Mouse (Mus musculus) midbrain, embryonic 14.5 days (tissue): ENCODE results near the gene Tmem169. TPM values are rescaled to one million over a fixed set of nuclear protein-coding genes. Genes with fewer than 3 reads are reported as not detected.
A peak's percentile ranks its signal among the peaks of the same experiment; 100 is the strongest.

Experiments used
- ATAC-seq: fragments of 200-750 bp; cut with Nextera tagmentation; 2 replicates; pipeline ENCODE4 v1.8.0; 2017; ENCODE audit warnings: moderate number of reproducible peaks, moderate library complexity; ENCODE audit not compliant: low FRiP score, low TSS enrichment
- DNase-seq: peaks from one replicate; pipeline ENCODE4 v3.0.0-alpha.2; 2015
- H3K27ac ChIP-seq: fragments of 300-500 bp; sonication (generic); replicated peaks from 2 replicates; pipeline ENCODE4 v1.5.1; 2014; ENCODE audit warnings: mild to moderate bottlenecking, low read depth, low read length, moderate library complexity
- H3K27me3 ChIP-seq: fragments of 300-500 bp; sonication (generic); 2 replicates; pipeline ENCODE4 v1.6.1; 2014; ENCODE audit warnings: low read length, control low read depth, mixed read lengths; ENCODE audit not compliant: control insufficient read depth, insufficient read depth
- H3K36me3 ChIP-seq: fragments of 300-500 bp; sonication (generic); 2 replicates; pipeline ENCODE4 v1.6.1; 2014; ENCODE audit warnings: low read length, control low read depth; ENCODE audit not compliant: control insufficient read depth, insufficient read depth
- H3K4me1 ChIP-seq: fragments of 300-500 bp; sonication (generic); 2 replicates; pipeline ENCODE4 v1.6.1; 2014; ENCODE audit warnings: mild to moderate bottlenecking, antibody characterized with exemption, low read length, control low read depth; ENCODE audit not compliant: control insufficient read depth, insufficient read depth
- H3K4me2 ChIP-seq: fragments of 300-500 bp; sonication (generic); 2 replicates; pipeline ENCODE4 v1.6.1; 2014; ENCODE audit warnings: mild to moderate bottlenecking, low read length, moderate library complexity
- H3K4me3 ChIP-seq: fragments of 300-500 bp; sonication (generic); replicated peaks from 2 replicates; pipeline ENCODE4 v1.5.1; 2014; ENCODE audit warnings: low read depth, low read length
- H3K9ac ChIP-seq: fragments of 300-500 bp; sonication (generic); replicated peaks from 2 replicates; pipeline ENCODE4 v1.6.1; 2014; ENCODE audit warnings: mild to moderate bottlenecking, low read length, moderate library complexity
- H3K9me3 ChIP-seq: fragments of 300-500 bp; sonication (generic); 2 replicates; pipeline ENCODE4 v1.6.1; 2016; ENCODE audit warnings: low read length, control low read depth, mixed read lengths; ENCODE audit not compliant: control insufficient read depth
- WGBS: fragments of 180-500 bp; shearing (Covaris S2); extraction: QIAGEN DNeasy Blood & Tissue Kit; methylation state at CpG from one replicate; pipeline ENCODE4 v1.1.7; 2014; 5-methylcytosine and 5-hydroxymethylcytosine counted together
- polyA plus RNA-seq: library from polyadenylated mRNA; unstranded; fragments of >200 nt; fragmentation: Nextera tagmentation; extraction: Ambion mirVana; gene quantifications from 2 replicates; pipeline ENCODE4 v1.2.1, GENCODE M21; 2014

Gene Tmem169
- polyA plus RNA-seq, 1 experiment from 2014 or later: 36.0 TPM

DNA sequence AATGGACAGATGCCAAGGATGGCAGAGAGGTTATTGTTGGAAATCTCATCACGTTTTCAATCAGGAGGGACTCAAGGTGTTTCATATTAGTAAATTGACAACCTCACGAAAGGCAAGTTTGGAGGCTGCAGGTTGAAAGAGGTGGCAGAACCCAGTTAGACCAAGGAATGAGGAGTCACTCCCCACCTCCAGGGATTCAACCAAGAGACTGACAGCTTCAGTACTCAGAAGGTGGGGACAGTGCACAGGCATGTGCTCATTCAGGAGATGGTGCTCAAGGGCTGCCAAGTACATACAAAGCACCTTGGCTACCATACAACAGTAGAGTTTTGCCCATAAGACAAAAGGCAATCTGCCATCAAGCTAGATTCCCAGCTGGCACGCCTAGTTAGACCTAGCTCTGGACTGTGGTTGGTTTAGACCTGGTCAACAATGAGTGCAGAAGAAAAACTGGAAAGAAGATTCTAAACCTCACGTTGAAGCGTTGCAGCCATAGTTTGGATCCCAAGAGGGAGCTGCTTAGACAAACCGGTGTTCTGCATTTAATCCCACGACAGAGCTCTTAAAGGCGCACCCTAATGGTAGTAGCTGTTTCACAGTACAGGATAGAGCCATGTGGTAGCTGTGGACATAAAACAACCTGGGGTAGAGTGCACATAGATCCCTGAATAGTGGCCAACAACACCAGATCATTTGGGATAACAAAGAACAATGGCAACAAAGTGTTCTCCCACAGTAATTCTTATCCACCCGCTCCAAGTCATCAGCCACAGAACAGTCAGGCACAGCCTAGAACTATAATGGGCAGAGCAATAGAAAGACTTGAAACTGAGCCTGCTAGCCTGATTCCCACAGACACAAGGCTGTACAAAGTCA is 27.6 kb upstream of the Tmem169 start:
- Histone ChIP-seq H3K27ac (peak overlapping the region; percentile 89), H3K4me3 (peak overlapping the region; percentile 38), H3K36me3 (peaks cover under 1% of the 10 kb centered on the region; the same call in 1 of the 2 replicates), H3K9ac (no peak overlapping the region), H3K4me1 (peaks cover 19% of the 10 kb centered on the region), H3K4me2 (peak overlapping the region; percentile 49), H3K27me3 (no peaks in the 10 kb centered on the region), H3K9me3 (no peaks in the 10 kb centered on the region)
- DNase-seq (no peak), ATAC-seq (no peak)
- WGBS: 79% methylated on average over 9 of the region's 9 CpGs

DNA sequence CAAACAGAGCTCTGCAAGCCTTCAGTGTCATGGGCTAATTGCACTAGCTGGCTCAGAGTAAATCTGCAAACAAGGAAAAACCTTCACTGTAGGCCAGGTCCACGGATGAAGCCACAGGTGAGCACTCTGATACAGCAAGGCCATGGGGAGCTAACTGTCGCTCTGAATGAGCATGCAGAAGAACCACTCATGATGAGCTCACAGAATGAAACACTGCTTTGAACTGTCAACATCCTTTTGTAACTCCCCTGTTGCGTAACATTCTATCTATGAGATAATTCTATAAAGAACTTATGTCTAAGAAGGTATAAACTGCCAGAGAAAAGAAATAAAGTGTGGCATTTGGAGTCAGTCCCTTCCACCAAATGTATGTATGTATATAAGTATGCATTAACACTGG is 21.1 kb upstream of the Tmem169 start:
- ATAC-seq: no peak
- H3K36me3 ChIP-seq: peaks cover 11% of the 10 kb centered on the region
- H3K9ac ChIP-seq: no peak overlapping the region
- H3K27me3 ChIP-seq: no peaks in the 10 kb centered on the region
- H3K27ac ChIP-seq: no peak overlapping the region
- no peak overlapping the region for H3K4me2 ChIP-seq
- 0 out of 2 replicates have a peak, but pooled peaks cover 2% of the 10 kb centered on the region for H3K4me1 ChIP-seq
- no peaks in the 10 kb centered on the region for H3K9me3 ChIP-seq
- WGBS: 95% methylated on average over 3 of the region's 3 CpGs
- no peak for DNase-seq
- H3K4me3 ChIP-seq: no peak overlapping the region

DNA sequence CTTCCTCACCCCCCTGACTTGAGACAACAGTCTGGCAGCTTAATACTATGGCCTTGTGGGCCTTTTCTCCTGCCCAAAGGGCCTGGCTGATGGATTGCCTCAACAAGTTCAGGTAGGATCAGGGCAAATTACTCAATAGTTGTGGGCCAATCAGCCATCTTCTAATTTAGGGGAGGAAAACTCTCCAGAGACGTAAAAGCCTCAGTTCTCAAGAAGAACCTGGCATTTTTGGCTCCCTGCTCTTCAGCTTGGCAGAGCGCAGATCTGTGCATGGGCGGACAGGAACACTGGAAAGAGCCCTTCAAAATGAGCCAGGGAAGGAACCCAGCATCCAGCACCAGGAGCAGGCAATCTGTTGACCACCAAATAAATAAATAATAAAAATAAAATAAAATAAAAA is 6.1 kb upstream of the Tmem169 start:
- H3K4me2 ChIP-seq: no peak overlapping the region
- no peaks in the 10 kb centered on the region for H3K9me3 ChIP-seq
- 93% methylated on average over 3 of the region's 3 CpGs for WGBS
- no peak overlapping the region for H3K27ac ChIP-seq
- no peaks in the 10 kb centered on the region for H3K27me3 ChIP-seq
- H3K36me3 ChIP-seq: no peaks in the 10 kb centered on the region
- no peak overlapping the region for H3K4me3 ChIP-seq
- DNase-seq (no peak), ATAC-seq (no peak)
- H3K9ac ChIP-seq: no peak overlapping the region
- H3K4me1 ChIP-seq: no peaks in the 10 kb centered on the region

DNA sequence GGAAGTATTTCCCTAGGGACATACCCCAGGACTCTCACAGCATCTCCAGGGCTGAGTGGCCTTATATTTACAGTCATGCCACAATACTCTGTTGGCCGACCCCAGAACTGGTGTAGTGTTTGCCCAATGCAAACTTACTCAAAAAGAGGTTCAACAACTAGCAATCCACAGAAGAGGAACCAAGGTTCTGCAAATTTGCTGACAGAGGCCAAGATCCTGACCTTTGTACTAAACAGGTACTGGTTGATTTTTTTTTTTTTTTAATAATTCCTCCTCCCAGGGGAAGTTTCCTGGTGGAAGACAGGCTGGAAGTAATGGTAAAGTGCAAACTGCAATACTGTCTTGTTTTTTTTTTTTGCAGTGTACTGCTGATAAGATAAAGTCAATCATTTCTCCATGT is 1.6 kb upstream of the Tmem169 start:
- H3K4me3 ChIP-seq: no peak overlapping the region
- peaks cover 33% of the 10 kb centered on the region for H3K4me1 ChIP-seq
- H3K9ac ChIP-seq: no peak overlapping the region
- 81% methylated on average over 1 of the region's 1 CpGs for WGBS
- H3K36me3 ChIP-seq: no peaks in the 10 kb centered on the region
- no peak overlapping the region for H3K4me2 ChIP-seq
- DNase-seq: no peak
- no peak for ATAC-seq
- H3K27ac ChIP-seq: no peak overlapping the region
- no peaks in the 10 kb centered on the region for H3K9me3 ChIP-seq
- H3K27me3 ChIP-seq: no peaks in the 10 kb centered on the region

DNA sequence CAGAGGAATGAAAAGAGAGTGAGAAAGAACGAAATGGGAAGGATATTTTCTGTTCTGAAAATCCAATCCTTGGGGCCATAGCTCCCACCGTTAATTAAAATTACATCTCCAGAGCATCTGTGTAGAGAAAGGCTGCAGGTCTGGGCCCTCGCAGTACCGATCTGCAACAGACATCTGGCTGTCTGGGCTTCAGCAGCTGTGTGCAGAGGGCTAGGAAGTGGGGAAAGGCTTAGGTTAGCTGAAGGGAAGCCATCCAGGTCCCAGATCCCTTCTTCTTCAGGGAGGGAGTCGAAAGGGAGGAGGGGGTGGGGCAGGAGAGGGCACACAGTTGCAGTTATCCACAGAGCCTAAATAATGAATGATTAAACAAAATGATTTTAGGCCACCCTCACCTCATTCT is 370 bp downstream of the Tmem169 start:
- Histone ChIP-seq H3K27ac (peak overlapping the region; percentile 88), H3K9me3 (no peaks in the 10 kb centered on the region), H3K4me1 (peaks cover 36% of the 10 kb centered on the region), H3K36me3 (0 out of 2 replicates have a peak, but pooled peaks cover 2% of the 10 kb centered on the region), H3K4me2 (peak overlapping the region; percentile 79), H3K9ac (peak overlapping the region; percentile 81), H3K27me3 (no peaks in the 10 kb centered on the region), H3K4me3 (peak overlapping the region; percentile 54)
- ATAC-seq: peak; percentile 68
- 3% methylated on average over 5 of the region's 5 CpGs for WGBS
- DNase-seq: peak; percentile 55

DNA sequence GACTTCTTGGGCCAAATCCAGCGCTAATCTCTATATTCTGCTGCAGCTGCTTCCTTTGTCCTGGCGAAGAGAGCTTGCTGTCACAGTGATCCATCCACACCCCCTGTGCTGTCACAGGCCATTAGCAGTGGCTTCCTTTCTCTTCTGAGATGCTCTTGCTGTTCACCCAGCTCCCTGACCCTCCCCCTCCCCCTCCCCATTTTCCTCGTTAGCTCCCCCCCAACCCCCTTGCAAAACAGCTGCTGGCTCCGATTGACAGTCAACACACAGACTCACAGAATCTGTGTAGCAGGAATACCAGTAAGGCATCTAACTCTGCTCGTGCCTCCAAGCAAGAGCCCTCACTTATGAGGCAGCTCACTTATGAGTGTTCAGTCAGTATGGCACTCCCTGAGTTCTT is 2.7 kb downstream of the Tmem169 start:
- peak overlapping the region; percentile 79 for H3K4me2 ChIP-seq
- no peak overlapping the region; the same call in 1 of the 2 replicates for H3K4me3 ChIP-seq
- peak overlapping the region; percentile 88 for H3K27ac ChIP-seq
- DNase-seq (peak; percentile 81), ATAC-seq (peak; percentile 57)
- H3K4me1 ChIP-seq: peaks cover 36% of the 10 kb centered on the region
- peak overlapping the region; percentile 31 for H3K9ac ChIP-seq
- 3% methylated on average over 5 of the region's 5 CpGs for WGBS
- no peaks in the 10 kb centered on the region for H3K27me3 ChIP-seq
- 0 out of 2 replicates have a peak, but pooled peaks cover 2% of the 10 kb centered on the region for H3K36me3 ChIP-seq
- H3K9me3 ChIP-seq: no peaks in the 10 kb centered on the region

DNA sequence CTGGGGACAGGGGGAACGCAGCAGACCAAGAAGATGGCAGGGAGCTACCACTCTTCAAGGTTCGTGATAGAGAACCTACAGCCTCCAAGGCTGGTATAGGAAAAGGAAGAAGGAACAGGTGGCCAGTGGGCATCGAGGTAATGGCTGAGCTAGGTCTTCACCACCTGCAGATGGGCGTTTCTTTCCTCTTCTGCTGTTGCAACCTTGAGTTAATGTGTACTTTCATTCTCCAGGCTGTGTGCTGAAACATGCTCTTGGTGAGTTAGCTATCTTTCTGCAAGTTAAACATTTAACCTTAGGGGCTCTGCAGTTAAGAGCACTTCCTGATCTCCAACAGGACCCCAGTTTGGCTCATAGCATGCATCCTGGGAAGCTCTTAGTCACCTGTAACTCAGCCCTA is 3.7 kb downstream of the Tmem169 start:
- Histone ChIP-seq H3K4me2 (no peak overlapping the region), H3K27me3 (no peaks in the 10 kb centered on the region), H3K4me3 (no peak overlapping the region), H3K9me3 (no peaks in the 10 kb centered on the region), H3K9ac (no peak overlapping the region), H3K4me1 (peaks cover 36% of the 10 kb centered on the region), H3K27ac (no peak overlapping the region; the same call in 1 of the 2 replicates), H3K36me3 (0 out of 2 replicates have a peak, but pooled peaks cover 2% of the 10 kb centered on the region)
- DNase-seq: no peak
- no peak for ATAC-seq
- WGBS: 88% methylated on average over 4 of the region's 4 CpGs

DNA sequence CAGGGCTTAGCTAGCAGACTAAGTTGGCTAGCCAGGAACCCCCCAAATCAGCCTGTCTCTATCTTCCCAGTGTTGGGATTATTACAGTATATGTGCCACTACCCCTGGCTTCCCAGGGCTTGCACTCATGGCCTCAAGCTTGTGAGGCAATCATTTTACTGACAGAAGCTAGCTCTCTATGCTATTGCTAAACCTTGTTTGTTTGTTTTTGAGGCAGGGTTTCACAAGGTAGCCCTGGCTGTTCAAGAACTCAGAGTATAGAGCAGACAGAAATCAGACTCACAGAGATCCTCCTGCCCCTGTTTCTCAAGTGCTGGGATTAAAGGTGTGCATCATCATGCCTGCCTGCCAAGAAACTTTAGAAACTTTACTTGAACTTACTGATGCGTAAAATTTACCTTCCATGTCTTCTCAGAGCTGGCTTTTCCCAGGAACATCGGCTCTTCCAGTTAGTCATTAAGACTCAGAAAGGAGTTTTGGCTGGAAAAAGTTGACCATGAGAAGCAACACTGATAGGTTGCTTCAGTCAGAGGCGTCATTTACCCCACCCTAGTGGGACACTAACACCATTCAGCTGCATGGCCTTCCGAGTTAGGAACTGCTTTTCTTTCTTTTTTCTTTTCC is 4.5 kb downstream of the Tmem169 start:
- no peak for DNase-seq
- WGBS: 90% methylated on average over 4 of the region's 4 CpGs
- Histone ChIP-seq H3K9me3 (no peaks in the 10 kb centered on the region), H3K27ac (no peak overlapping the region), H3K36me3 (0 out of 2 replicates have a peak, but pooled peaks cover 2% of the 10 kb centered on the region), H3K4me1 (peaks cover 36% of the 10 kb centered on the region), H3K4me3 (no peak overlapping the region), H3K27me3 (no peaks in the 10 kb centered on the region), H3K9ac (no peak overlapping the region), H3K4me2 (no peak overlapping the region)
- no peak for ATAC-seq
